Mouse (Mus musculus) neutrophil, adult 5-6 weeks (primary cell): ENCODE measurements around the gene Tspan3. TPM values are rescaled to one million over a fixed set of nuclear protein-coding genes. Genes with fewer than 3 reads are reported as not detected.

ENCODE experiments used
- ATAC-seq: fragments of 151-379, 151-347 bp; 2 replicates; pipeline ENCODE4 v1.8.0; 2017; ENCODE audit warnings: mild to moderate bottlenecking, moderate TSS enrichment; ENCODE audit not compliant: insufficient number of reproducible peaks, poor library complexity, low FRiP score, severe bottlenecking; ENCODE audit errors: extremely low read depth
- total RNA-seq: library from RNA; stranded (forward); fragments of 200-1000 nt; gene quantifications from 2 replicates; pipeline ENCODE4 v1.2.3, GENCODE M21; 2017

The Tspan3 gene
- total RNA-seq: 6.3 and 6.9 TPM in 2 replicates

DNA sequence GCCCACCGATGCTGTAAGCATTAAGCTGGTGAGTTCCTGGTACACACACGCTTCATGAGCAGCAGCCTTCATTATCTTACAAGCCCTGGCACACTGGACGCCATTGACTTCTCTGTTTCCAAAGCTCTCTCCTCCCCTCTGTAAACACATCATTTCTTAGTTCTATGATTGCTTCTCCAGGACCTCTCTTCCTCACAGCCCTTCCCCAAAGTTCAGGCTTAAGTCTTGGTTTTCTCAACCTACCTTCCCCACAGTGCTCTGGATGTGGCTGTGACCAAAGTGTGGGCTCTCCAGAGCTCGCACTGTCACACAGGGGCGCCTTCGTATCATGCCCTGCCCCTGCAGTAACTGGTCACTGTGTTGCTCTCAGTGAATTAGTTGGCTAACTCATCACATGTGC lies at the start of gene Tspan3:
TSS of gene Tspan3 (minus strand) at position 101 of the 400 bp plus-strand sequence.
- ATAC-seq: no peak

DNA sequence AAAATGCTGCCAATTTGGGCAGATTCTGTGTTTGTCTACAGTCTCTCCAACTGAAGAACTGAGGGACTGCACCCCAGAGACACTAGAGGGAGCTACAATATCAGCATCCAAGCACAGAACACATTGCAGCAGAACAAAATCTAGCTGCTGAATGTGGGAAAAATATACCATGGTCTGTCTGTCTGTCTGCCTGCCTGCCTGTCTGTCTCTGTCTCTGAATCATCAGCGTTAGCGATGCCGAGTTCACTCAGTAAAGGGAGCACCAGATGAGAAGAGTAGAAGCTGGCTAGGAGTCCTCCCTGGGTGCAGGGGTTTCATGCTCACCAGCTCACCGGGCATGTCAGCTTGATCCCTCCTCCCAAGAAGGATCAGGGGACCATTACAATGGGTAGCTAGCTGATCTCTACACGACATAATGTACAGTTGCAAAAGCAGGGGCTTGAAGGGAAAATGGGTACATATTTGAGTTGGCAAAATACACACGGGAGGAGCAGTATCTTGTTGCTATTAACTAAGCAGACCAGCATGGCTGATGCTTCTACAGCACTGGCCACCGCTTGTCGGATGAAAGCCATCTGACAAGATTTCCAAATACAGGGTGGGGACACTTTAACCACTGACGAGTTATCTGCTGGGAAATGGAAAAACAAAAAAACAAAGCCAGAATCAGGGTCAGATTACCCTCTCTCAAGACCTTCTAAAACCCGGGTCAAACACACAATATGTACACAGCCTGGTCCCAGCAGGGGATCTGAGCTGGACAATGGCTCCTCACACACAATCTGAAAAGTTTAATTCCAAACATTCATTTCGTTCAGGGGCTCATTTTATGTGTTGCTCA lies 48.4 kb upstream of the Tspan3 start:
- peak; percentile 60 for ATAC-seq

DNA sequence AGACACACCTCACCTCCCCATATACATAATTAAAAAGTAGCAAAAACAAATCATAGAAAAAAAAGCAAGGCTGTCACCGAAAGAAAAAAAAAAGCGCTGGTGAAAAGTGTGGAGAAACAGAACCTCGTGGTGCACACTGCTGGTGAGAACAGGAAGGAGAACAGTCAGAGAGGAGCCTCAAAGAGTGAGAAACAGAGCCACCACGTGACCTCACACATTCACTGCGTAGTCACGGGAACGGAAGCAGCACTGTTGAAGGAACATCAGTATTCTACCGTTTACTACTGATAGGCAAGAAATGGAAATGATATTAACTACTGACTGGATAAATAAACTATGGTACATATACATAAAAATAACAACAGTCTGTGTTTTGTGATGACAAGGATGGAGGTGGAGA lies 43.5 kb upstream of the Tspan3 start:
- ATAC-seq: no peak

DNA sequence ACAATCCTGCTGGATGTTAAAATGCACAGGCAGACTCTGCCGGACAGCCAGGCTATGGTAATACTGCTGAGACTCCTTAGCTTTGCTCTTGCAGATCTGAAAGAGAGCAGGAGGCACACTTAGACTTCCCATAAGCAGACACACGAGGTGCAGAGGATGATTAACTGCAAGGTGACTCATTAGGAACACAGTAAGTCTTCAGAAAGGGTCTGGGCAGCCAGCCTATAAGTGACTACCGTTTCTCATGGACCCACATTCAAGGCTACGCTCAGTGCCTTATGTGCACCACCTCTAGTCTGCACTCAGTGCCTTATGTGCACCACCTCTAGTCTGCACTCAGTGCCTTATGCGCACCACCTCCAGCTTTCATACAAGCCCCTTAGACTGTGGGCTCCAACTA lies 42.2 kb upstream of the Tspan3 start:
- ATAC-seq: no peak

DNA sequence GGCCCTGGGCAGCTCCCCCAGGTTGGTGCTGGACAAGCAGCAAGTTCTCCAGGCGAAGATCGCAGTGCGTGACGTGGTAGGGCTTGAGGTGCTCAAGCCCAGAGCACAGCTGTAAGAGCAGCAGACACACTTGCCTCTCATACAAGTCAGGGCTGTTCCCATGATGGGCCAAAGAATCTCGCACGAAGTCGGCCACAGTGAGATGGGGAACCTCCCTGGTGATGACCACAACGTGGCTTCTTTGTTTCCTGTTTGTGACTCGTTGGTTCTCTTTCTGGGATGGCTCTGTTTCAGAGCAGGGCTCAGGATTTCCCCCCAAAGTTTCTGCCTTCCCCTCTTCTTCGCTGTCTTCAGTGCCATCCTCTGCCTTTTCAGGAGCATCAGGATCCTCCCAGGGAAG lies 41.8 kb upstream of the Tspan3 start:
- peak; percentile 61 for ATAC-seq

DNA sequence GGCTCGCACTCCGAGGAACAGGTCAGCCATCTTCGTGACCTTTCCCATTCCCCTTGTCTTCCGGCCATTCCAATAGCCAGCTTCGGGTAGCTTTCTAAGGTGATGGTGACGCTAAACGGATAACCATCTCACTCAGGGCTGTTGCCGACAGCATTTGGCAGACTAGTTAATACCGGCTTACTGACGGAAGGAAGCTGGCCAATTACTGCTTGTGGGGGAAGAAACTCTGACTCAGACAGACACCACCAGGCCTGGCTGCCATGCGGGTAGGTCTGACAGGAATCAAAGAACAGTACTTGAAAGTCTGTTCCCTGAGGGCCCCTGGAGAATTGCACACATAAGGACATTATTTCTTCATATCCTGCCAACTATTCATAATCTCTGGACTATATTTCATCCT lies 40.1 kb upstream of the Tspan3 start:
- no peak for ATAC-seq

DNA sequence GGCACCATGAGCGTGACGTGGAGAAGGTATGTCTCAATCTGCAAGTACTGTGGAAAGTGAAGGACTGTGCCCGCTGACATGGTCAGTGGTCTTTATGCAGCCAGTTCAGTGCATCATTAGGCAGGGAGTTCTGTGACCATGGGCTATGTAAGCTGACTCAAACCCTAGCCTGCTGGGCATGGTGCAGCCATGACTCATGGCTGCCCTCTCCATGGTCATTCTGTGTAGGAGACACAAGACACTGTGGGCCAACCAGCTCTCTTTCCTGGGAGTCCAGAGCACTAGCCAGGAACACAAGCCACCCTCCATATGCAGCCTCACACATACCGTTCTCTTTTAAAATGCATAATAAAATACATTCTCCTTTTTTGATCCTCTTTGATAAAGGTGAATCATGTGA lies 39.0 kb upstream of the Tspan3 start:
- ATAC-seq: no peak

DNA sequence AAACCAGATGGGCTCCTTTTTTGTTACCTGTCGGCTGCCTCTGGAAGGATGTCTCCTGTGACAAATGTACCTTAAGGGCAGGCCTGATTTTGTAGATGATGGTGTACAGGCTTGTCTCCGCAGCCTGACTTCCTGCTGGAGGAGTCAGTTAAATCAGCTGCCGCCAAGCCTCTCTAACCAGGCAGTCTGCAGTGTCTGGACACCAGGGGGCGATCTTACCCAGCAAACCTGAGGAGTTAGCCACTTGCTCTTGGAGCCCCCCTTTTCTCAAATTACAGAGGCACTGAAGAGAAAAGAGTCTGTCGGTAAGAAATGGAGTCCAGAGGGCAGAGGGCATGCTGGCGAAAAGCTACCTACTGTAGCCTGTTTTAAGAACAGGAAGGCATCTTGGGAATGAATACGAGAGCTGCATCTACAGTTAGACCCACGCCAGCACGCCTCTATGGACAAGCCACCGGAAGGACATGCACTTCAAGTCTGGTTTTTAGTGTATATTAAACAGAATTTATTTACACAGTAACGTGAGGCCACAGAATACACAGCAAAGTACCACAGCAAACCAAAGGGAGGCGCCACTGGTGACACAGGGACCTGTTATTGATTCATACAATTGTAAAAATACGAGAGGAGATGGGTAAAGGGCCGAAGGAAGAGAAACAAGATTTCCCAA lies 35.5 kb upstream of the Tspan3 start:
- ATAC-seq: peak; percentile 70

DNA sequence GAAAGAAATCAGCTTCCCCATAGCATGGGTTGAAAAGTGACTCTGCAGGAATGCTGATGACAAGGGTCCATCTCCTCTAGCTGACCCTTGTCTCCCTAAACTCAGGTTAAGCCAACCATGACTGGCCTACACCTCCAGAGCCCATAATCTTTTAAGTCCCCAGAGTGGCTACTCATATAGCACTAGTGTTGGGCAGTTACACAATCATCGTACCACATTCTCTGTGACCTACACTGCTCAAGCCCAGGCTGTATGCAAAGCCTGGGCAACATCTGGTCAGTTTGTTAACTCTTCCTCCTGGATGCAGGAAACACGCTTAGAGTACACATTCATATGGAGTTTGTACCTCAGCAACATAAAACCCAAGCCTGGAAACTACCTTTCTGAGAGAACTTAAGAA lies 34.9 kb upstream of the Tspan3 start:
- ATAC-seq: no peak

DNA sequence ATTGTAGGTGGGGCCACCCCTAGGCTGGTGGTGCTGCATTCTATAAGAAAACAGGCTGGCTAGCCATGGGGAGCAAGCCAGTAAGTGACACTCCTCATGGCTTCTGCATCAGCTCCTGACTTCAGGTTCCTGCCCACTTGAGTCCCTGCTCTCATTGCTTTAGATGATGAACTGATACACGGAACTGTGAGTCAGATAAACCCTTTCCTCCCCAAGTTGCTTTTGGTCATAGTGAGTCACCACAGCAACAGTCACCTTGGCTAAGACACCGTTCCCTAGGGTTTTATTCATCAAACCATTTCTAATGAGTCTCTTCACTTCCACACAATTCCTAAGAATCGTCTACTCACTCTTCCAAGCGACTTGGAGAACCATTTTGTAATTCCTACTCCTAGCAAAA lies 31.6 kb upstream of the Tspan3 start:
- ATAC-seq: no peak

DNA sequence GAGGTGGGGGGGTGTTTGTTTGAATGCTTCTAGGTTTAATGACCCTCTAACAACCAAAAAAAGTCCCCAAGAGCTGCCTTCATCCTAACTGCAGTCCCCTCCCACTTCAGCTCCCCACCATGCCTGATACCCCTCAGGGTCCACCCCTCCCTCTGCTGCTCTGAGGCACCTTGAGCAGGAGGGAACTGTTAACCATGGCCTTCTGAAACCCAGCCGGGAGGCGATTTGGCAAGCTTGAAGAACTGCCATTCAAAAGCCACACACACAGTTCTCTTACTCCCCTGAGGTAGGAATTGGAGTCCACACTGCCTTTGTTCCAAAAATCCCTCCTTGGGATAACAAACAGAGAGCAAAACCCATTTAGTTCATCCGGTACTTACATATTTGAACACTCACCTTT lies 29.9 kb upstream of the Tspan3 start:
- no peak for ATAC-seq

DNA sequence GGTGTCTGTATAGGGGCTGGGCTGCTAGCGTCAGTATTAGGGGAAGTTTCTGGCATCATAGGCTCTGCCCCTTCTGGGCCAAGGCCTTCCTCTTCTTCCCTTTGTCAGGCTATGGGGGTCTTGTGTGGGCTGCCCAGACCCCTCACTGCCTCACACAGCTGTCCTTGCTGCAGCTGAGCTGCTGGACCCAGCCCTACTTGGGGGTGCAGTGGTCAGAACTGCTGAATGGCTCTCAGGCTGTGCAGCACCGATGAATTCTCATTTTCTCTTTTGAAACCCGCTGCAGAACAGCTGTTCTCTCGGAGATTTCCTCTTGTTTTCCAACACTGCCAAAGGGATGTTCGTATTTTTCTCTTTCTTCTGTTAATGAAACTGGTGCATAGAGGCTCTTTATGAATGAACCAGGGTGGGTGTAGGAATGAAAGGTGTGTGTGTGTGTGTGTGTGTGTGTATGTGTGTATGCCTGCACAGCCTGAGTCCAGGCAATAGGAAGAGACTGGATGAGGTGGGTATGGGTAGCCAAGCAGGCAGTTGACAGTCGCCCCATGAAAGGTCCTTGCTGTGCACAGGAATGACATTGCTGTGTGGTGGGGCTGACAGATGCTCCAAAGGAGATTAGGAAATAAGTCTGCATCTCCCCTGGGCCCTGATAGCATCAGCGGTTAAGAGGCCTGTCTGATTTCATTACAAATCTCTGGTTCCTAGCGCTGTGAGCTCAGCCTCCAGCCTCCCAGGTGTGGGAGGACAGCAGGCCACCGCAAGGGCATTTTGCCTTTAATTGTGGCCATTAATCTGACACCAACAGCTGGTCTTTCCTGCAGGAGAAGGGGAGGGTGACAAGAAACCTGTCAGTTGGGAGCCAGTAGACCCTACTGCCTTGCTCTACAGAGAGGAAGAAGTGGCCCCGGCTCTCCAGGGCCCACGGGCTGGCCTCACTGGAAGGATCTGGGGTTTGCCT lies 26.5 kb upstream of the Tspan3 start:
- no peak for ATAC-seq

DNA sequence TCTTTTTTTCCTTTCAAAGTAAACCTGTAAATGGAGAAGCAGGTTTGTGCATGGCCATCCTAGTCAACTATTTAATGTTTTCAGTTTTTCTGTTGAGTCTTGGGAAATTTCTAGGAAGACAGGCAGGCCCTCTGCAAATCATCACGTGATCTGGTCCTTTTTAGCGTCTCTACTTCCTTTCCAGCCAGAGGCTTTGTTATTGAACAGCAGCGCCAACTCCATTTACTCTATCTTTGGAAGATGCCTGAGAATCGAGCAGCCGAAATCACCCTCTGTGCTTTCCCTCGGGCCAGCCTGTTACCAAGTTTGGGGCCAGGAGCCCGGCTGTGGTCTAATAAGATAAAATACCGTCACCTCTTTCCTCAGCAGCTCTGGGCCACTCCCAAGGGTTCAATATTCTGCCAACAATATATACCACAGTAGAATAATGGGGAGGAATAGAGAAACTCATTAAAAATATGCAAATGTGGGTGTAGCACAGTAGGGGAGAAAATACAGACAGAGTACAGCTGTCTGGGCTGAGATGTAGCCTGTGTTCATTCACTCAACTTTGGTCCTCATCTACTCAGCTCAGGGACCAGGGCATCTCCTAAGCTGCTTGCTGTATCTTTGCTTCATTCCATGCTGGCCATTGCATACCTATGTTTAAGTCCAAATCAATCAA lies 15.0 kb upstream of the Tspan3 start:
- no peak for ATAC-seq

DNA sequence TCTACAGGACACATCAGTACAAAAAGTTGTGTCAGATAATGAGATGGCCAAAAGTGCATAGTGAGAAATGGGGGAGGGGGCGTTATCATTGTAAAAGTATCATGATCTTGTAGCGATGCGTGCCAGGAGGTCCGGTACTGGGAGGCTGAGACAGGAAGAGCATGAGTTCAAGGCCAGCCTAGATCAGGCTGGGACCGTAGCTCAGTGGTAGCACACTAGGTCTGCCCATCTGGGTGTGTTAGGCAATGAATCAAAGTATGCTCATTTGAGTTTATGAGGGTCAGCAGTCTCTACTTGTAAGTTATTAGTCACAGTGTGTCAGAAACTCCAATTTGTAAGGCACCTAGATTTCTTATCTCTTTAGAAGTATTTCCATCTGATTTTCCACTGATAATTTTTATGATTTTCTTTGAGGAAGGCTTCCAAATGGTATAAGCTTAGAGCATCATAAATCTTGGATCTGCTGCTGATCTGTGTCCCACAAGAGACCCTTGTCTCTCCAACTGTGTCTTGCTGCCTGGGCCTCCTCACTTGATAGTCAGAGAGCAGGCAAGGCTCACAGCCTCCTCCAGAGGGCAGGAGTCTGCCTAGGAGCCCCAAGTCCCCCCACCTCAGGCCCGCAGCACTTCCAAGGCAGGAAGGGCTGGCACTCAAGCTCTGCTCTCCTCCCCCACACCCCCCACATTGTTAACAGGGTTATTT lies 14.3 kb upstream of the Tspan3 start:
- ATAC-seq: no peak

DNA sequence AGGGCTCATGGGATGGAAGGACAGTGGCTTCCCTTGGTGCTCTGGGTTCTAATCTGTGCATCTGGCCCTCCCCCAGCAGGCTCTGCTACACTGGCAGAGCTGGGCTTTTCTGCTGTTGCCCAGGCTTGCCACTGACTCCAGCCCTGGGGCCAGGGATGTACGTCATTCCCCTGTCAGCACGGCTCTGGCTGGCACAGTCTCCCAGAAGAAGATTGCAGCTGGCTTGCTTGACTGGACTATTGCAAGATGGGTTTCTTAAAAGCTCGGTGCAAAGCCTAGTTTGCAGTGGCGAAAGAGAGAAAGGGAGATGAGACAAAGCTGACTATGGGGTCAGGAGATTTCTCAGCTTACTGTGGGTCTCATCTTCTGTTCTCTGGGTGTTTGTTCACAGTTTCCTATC lies 12.1 kb upstream of the Tspan3 start:
- no peak for ATAC-seq

DNA sequence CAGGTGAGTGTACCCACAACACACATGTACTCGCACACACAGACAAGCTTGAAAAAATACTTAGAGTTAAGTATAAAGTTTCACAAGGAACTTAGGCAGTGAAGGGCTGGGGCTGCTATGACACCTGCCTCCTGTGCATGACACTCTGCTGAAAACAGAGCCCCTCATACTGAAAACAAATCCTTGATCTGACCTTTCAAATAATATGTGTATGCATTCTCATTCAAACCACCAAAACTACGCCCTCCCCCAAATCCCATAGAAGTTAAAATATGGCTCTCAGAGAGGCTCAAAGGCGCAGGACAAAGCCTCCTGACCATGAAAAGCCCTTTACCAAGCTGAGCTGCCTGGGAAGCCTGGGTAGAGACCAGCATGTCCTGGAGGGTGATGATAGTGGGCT lies 10.0 kb upstream of the Tspan3 start:
- no peak for ATAC-seq

DNA sequence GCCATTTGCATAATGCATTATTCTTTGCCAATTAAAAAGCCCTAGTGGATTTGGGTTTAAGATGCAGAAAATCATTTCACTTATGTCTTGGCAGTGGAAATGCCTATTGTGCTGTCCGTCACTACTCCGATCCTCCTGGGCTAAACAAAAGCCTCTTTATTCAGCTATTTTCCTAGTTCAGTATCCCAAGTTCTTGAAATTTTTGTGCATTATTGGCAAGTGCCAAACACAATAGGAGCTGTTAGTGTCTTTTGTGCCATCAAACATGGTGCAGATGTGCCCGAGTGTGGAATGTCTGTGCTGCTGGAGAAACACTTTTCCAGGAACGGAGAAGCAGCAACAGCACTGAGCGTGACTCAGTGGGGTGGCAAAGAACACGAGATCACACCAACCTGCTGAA lies 2.4 kb upstream of the Tspan3 start:
- no peak for ATAC-seq

DNA sequence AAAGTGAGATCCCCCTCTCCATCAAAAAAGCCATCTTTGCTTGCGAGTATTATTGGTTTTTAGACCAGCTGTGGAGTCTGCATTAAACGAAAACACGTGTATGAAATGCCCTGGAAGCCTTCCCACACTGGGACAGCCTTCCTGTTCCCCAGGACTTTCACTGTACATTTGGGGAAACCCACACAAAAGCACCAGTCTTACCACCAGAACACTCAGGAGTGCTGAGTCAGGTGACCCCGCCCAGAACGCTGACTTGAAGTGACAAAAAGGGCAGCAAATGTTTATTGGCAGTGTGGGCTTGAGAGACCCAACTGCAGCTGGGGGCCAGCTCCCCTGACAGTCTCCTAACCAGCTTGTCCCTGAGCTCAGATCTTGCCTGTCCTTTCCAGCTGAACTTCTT lies 884 bp upstream of the Tspan3 start:
- no peak for ATAC-seq
